Mouse (Mus musculus): ENCODE results near the gene Aggf1.
"Not testable (repeated sequence)": the region's sequence is repeated elsewhere in the genome, so short reads cannot be mapped to it uniquely, and the experiment has no call there.

Aggf1 gene

GRCm38 (mm10) chr13:95374701-95375553, at the start of gene Aggf1:
TSS of gene Aggf1 (minus strand) at chr13:95375352.
- DNase-seq (ENCODE audit: low spot score in 2 of 2), result peak; percentile 87 to 92

DNA sequence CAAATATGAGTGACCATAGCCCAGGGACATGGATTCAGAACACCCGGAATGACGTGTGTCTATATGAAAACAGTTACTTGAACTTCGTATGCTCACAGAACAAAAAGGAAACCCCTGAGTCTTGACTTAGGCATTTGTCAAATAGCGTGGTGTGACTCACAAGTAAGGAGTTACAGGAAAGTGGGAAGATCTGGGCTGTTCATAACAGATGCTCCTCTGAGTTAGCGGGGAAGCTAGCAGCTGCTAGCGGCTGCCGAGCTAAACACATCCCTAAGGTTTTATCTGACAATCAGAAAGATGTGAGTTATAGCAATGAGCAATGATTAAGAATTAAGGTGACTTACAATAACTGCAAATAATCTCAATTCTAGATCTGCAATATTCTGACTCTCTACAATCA, 49.8 kb upstream of the Aggf1 start:
- DNase-seq (ENCODE audit: low spot score in 2 of 2), result no peak

GRCm38 (mm10) chr13:95419204-95419749, 44.1 kb upstream of the Aggf1 start:
- no peak for DNase-seq (ENCODE audit: low spot score in 2 of 2)

DNA sequence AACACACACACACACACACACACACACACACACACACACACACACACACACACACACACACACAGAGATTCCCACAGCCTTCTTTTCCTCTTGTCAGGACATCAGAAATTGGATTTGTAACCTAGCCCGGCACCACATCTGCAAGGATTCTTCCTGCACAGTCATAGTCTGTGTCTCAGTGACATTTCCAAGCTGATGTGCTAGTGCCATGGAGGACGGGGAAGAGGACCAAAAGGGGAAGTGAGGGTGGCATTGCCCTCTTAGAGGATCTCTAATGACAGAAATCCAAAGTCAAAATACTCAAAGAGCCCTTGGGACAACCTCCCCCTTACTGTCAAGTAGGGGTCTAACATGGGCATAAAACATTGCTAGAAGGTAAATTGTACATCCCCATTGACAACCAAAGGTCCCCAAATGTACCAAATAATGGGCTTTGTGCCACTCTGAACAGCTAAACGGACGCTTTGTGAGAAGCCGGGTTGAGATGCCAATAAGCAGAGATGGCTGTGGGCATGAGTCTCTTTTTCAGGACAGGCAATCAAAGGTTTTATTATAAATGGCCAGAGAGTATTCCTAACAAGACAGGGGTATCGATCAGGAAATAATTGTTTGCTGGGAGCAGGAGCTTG, 43.5 kb upstream of the Aggf1 start:
- no peak for DNase-seq (ENCODE audit: low spot score in 2 of 2)

- DNase-seq (ENCODE audit: low spot score in 2 of 2), result no peak
These were observed 37.1 kb upstream of the Aggf1 start for GRCm38 (mm10) chr13:95412257-95412656.

DNA sequence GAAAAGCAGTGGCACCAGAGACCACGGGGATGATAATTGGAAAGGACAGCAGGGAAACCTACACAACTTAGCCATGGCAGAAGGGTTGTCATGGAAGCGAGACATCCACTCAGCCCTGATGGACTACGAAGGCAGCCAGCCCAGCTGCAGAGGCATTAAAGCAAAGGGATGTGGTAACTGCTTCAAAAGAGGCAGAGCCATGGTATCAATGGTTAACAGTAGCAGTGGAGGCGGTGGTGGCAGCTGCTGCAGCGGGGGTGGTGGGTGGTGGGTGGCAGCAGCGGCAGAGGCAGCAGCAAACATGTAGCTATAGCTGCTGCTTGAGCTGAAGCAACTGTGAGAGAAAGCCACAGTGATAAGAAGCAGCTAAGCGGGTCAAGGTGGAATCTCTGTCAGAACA, 18.1 kb upstream of the Aggf1 start:
- no peak for DNase-seq (ENCODE audit: low spot score in 2 of 2)

DNA sequence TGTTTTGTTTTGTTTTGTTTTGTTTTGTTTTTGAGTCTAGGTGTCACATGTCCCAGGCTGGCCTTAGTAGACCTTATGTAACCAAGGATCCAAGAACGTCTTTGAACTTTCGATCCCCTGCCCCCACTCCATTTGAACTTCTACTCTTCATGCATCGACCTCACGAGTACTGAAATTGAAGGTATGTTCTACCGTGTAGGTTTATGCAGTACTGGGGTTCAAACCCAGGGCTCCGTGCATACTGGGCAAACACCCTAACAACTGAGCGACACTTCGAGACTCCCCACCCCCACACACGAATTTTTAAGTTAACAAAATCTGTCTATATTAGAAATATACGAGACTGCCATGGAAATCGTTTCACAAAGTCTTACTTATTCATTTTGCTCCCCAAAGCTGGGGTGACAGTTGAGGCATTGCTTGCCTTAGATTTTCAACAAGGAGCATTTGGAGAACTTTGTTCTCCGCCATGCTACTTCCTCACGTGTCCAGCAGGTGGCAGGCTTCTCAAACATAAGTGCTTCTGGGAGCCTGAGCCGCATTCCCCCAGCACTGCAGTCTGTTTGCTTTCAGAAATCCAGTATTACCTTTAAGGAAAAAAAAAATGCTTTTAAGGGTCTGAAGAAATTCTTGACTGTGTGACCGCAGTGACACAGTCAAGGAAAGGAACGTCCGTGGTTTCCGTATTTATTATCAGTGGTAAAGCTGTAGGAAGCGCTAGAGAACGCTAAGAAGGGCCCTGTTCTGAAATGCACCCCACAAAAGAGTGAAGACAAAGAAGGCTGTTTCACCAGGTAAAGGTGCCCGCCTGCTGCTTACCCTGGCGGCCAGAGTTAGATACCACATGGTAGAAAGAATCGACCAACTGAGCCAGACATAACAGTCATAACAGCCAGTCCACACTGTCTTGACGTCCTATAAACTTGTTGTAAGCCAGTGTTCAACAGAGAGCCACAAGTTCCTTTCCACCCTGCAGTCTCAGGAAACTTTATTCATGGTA, 15.0 kb upstream of the Aggf1 start:
- DNase-seq (ENCODE audit: low spot score in 2 of 2), result peak; percentile 71 to 75

GRCm38 (mm10) chr13:95388226-95388625, 13.1 kb upstream of the Aggf1 start:
- no peak for DNase-seq (ENCODE audit: low spot score in 2 of 2)

- no peak for DNase-seq (ENCODE audit: low spot score in 2 of 2)
These were observed 7.3 kb upstream of the Aggf1 start for GRCm38 (mm10) chr13:95382418-95382817.

- DNase-seq (ENCODE audit: low spot score in 2 of 2), result peak; percentile 28 to 45
These were observed 3.5 kb upstream of the Aggf1 start for GRCm38 (mm10) chr13:95378696-95379095.

DNA sequence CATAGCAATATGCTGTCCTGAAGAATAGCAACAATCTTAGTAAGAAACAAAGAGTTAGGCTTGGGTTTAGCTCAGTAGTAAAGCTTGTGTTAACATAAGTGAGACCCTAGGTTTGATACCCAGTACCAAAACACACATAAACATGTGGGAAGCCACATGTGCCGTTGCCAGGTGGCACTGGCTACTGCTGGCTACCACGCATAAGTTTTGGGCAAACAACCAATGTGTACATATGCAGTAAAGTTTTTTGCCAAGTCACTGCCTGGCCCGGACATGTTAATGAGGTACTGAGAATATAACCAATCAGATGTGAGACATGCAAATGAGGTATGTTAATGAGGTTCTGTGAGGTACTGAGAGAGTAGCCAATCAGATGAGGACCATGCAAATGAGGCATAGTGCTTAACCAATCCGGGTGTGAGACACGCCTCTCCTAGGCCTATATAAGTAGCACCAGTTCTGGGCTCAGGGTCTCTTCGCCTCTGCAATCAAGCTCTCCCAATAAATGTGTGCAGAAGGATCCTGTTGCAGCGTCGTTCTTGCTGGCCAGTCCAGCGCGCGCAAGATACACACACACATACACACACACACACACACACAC, 1.6 kb upstream of the Aggf1 start:
- DNase-seq (ENCODE audit: low spot score in 2 of 2), result not testable (repeated sequence)

DNA sequence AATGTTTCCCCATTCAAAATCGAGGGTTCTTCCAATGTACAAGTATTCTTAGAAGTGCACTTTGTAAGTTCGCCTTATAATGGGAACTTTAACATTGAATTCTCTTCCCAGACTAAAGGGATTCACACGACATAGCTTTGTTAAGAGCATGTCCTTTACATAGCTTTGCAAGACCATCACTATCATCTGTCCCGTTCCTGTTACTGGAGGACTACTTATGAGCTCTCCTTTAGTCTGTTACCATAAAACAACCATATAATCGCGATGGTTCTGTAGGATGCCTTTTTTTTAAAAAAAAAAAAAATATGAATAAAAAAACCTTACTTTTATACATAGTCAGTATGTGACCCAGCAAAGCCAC, 382 bp upstream of the Aggf1 start:
- no peak for DNase-seq (ENCODE audit: low spot score in 2 of 2)

GRCm38 (mm10) chr13:95366356-95366755, 8.8 kb downstream of the Aggf1 start:
- DNase-seq (ENCODE audit: low spot score in 2 of 2), result no peak

GRCm38 (mm10) chr13:95363440-95363839, 11.7 kb downstream of the Aggf1 start:
- no peak for DNase-seq (ENCODE audit: low spot score in 2 of 2)

DNA sequence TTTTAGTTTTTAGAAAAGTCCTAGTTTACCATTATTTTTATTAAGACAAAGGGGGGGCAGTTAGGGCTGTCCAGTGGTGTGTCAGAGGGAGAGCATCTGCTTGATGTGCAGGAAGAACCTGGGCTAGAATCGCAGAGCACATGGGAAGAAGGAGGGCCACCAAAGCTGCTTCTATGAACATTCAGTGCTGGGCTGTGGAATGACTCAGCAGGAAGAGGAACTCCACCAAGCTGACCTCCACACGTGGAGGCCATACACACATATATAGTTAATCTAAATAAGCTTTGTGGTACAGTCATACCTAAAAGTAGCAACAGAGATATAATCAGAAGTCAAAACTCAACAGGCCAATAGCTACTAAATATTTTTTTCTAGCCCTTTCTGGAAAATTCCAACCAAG, 16.9 kb downstream of the Aggf1 start:
- no peak for DNase-seq (ENCODE audit: low spot score in 2 of 2)

DNA sequence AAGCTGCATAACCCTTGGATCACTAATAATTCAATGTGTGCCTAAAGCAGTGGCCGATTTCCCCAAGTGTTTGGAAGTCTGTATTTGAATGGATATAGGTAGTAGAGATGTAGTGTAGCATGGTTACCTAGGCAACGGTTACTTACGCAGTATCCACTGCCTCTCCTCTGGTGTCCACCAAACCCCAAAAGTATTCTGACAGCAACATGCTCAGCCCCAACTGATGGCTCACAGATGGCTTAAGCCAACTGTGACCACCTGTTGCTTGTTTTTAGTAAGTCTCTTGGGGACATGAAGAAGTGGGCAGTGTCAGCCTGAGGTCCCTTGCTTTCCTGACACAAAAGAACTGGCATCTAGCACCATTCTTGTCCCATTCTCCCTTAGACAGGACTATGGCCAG, 26.7 kb downstream of the Aggf1 start:
- DNase-seq (ENCODE audit: low spot score in 2 of 2), result no peak

GRCm38 (mm10) chr13:95347018-95347696, 28.0 kb downstream of the Aggf1 start:
- DNase-seq (ENCODE audit: low spot score in 2 of 2), result peak; percentile 54 to 69

GRCm38 (mm10) chr13:95345869-95346268, 29.3 kb downstream of the Aggf1 start:
- DNase-seq (ENCODE audit: low spot score in 2 of 2), result no peak

- no peak for DNase-seq (ENCODE audit: low spot score in 2 of 2)
These were observed 31.7 kb downstream of the Aggf1 start for GRCm38 (mm10) chr13:95343470-95343869.

GRCm38 (mm10) chr13:95336122-95336677, 39.0 kb downstream of the Aggf1 start:
- DNase-seq (ENCODE audit: low spot score in 2 of 2), result no peak
